Mouse (Mus musculus): ENCODE measurements around the gene Tm9sf4.
A peak's percentile ranks its signal among the peaks of the same experiment; 100 is the strongest.

The Tm9sf4 gene

DNA sequence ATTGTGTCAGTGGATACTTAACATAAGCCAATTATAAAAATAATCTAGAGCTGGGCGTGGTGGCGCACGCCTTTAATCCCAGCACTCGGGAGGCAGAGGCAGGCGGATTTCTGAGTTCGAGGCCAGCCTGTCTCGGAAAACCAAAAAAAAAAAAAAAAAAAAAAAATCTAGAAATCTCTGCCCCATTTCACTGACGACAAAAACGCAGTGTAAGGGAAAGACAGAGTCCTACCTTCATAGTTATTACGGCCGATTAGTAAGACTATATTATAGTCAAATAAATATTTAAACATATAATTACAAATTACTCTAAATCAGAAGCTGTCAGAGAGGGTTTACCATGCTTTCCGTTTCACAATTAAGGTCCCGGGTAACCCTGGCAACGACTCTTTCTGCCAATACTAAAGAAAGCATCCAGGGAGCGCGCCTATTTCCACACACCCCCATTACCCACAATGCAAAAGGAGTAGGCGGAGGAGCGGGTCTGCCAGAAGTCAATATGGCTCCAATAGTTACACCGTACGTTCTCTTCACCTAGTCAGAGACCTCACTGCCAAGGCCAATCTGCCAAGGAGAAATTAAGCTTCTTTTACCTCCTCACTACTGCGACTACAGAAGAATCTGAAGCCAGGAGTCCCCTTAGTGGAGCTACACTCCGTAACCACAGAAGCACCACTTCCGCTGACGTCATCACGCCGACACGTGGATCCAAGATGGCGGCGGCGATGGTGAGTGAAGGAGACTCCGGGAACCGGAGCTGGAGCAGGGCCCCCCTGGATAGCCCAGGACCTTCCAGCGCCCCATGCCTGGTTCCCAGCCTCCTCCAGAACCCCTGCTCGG lies at the start of gene Tm9sf4:
Gene Tm9sf4 (plus strand): TSS at position 460 of the 840 bp plus-strand sequence.
- DNase-seq (ENCODE audit: extremely low spot score, low spot score): peak; percentile 97

DNA sequence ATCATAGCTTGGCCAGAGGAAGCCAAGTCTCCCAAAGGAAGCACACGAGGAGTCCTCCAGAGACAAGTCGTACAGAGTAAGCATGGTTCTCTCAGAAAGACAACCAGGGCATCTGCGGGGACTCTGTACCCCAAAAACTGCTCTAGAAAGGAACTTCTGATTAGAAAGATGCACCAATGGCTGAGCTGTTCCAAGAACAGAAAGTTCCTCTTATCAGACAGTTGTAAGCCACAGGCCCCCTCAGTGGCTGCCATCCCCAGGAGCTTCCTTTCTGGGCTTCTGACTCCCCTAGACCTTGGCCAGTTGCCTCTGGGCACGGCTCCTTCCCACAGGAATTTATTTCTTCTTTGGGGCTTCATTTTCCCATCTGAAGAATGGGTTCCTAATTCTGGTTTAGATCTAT lies 45.4 kb upstream of the Tm9sf4 start:
- no peak for DNase-seq (ENCODE audit: extremely low spot score, low spot score)

DNA sequence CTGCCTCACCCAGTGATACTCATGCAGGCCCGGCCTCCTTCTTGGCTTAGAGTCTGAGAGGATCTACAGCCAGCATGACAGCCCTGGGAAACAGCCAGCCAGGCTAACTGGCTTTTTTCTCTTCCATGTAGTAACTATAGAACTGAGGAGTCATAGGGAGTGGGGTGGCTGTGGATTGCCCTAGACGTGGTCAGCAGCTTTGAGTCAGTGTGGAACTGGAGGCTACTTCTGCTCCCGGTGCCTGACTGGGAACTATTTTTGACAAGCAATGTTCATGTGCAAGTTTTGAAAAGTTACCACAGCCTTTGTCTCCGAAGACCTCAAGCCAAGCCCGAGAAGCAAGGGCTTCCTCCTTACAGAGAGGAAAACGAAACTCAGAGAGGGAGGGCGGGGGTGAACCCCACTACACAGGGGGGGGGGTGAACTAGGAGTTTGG lies 44.0 kb upstream of the Tm9sf4 start:
- DNase-seq (ENCODE audit: extremely low spot score, low spot score): no peak

DNA sequence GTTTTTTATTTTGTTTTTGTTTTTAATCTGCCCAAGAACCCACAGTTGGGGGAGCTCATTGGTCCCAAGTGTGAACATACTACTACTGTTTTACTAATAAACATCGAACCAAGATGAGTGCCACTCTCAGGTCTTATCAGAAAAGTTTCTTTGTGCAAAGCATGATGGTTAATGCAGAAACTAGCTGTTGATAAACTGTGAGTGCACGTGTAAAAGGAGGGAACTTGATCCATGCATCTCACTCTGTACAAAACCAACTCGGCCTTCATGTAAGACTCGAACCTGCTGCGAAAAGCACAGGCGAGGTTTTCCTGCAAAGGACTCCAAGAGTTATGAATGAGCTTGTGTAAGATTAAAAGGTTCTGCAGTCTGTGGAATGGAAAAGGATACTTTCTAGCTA lies 41.6 kb upstream of the Tm9sf4 start:
- no peak for DNase-seq (ENCODE audit: extremely low spot score, low spot score)

DNA sequence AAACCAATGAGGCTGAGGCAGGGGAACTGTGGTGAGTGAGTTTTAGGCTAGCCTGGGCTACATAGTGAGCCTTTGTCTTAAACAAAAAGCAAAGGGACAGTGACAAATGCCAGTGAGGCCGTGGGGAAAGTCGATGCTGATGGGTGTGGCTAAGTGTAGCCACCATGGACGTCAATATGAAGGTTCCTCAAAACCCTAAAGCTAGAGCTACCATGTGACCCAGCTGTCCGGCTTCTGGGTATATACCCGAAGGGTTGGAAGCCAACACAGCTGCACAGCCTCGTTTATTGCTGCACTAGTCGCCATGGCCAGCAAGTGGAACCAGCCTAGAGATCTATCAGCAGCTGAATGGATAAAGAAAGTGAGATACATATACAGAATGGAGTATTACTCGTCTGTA lies 41.0 kb upstream of the Tm9sf4 start:
- DNase-seq (ENCODE audit: extremely low spot score, low spot score): no peak

DNA sequence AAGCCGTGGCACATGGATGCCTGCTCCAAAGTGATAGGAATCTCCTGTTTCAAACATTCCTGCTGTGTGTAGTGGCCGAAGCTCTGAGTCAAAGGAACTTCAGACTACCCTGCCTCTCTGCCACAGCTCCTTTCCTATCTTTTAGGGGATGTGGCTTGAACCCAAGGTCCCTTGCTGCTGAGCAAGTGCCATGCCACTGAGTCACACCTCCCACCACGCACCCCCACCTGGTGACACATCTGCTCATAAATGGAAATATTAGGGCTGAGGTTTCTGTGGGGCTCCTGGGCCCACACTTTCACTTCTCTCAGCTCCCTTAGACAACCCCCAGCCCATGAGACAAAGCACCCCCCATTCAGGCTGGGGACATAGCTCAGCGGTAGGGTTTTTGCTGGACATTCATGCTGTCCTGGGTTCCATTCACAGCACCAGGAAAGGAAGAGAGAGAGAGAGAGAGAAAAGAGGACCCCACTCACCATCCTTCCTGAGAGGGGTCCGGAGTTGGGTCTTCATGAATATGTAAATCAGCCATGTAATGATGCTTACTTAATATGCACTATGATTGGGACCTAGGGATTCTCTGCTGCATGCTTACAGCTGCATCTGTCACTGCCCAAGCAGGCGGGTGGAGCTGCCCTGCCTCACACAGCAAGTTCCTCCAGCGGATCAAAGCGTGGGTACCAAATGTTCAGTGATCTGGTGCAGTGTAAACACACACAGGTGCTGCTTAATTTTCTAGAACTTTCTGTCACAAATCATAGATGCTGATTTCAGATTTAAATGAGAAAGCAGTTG lies 39.1 kb upstream of the Tm9sf4 start:
- DNase-seq (ENCODE audit: extremely low spot score, low spot score): no peak

DNA sequence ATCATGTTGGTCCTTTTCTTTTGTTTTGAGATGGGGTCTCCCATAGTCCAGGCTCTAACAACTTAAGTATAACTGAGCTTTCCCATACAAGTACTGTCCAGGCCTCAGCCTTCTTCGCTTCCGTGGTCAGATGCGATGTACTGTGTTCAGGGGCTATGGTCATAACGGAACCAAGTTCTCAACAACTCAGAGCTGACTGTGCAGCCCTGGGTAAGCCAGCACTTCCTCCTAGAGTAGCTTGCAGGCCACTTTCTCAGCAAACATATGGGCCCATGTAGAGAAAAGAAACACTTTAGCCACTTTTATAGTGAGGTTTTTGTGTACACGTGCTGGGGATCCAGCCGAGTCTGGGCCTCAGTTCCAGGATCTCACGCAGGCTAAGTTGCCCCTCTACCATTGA lies 38.4 kb upstream of the Tm9sf4 start:
- DNase-seq (ENCODE audit: extremely low spot score, low spot score): no peak

DNA sequence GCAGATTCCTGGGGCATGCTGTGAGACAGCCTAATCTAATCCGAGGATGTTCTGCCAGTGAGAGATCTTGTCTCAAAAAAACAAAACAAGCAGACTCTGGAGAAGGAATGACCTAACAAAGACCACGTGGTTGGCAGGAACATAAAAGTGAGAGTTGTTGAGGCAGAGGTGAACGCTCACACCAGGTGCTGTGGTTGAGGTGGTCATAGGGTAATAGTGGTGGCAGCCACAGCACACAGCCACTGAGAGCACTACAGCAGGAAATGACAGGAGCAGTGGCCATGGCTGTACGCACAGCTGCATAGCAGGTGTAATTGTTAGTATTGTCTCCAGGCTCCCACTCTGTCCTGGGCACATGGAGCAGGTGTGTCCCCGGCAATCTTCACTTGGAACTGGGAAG lies 35.2 kb upstream of the Tm9sf4 start:
- no peak for DNase-seq (ENCODE audit: extremely low spot score, low spot score)

DNA sequence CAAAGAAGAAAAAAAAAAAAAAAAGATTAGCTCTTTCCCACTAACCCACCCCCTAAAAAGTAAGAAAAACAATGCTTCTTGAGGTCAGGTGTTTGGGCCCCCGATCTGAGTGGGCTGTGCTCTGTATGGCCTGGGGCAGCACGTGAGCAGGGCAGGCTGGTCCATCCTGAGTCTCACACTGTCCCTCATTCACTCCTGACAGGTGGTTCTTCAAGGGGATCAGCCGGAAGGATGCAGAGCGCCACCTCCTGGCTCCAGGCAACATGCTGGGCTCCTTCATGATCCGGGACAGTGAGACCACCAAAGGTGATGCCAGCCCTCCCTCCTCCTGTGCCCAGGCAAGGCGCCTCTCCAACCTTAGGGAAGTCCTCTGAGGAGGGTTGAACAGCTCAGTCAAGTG lies 30.1 kb upstream of the Tm9sf4 start:
- DNase-seq (ENCODE audit: extremely low spot score, low spot score): no peak

DNA sequence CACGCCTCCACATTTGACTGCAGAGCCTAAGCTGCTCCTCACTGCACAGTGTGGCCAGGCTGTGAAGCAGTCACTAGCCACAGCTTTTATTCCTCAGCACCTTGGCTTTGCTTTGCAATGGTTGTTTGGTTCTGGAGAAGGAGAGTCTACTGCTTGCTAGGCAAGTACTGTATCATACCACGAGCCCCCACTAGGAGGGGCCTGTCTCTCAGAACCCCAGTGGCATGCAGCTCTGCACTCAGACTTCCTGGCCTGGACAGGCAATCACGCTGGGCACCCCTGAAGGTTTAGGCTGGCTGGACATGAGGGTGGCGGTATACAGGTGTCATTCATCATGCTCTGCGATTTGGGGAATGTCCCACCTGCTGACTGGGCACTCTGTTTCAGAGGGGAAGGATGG lies 26.9 kb upstream of the Tm9sf4 start:
- no peak for DNase-seq (ENCODE audit: extremely low spot score, low spot score)

DNA sequence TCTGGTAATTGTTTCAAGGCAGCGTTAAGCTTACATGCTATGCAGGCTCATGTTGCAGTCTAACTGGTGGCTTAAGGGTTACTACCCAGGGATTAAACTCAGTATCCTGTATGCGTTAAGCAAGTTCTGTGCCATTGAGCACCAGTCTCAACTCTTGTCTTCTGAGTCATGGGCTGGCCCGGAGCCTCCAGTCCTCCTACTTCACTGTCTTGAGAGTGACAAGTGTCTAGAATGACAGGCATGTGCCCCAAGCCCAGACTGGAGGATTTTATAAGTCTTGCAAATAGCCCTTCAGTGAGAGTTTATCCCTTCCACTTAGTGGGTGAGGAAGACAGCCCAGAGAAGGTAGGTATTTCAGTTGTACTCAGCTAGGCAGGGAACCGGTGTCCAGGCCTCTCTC lies 24.9 kb upstream of the Tm9sf4 start:
- DNase-seq (ENCODE audit: extremely low spot score, low spot score): no peak

DNA sequence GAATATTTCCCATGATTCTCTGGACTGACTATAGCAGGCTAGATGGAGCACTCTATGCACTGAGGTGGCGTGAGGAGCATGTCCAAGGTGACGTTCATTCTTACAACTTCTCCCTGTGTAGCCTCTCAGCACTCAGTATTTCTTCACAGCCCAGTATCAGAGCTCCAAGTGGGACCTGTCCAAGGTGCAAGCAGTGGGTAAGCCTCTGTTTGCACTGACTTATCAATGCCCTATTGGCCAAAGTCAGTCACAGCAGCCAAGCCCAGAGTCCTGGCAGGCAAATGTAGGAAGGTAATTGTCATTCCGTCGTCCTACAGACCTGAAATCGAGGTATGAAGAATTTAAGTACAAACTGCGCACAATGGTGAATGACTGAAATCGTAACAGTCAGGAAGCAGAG lies 21.9 kb upstream of the Tm9sf4 start:
- DNase-seq (ENCODE audit: extremely low spot score, low spot score): no peak

DNA sequence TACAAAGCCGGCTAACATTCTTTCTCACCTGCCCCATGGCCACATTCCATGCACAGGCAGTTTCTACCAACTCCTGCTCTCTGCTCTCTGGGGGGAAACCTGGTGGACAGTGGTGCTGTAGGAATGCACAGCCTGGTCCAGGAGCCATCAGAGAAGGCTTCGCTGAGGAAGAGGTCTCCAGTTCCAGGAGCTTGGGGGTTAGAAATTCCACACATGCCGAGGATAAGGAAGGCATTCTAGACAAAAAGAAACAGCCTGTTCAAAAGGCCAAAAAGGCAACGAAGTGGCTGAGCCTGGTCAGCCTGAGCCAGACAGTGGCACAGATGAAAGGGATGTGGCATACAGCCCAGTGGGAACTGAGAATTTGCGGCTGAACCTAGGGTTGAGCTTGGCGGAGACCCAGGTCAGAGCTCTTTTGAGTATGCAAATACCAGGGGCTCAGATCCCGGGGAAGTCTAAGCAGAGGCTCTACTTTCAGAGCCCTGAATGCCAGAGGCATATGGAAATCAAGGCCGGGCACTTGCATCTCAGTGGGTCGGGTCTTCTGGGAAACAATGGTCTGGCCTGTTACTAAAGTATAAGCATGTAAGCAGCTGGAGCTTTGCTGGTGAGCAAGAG lies 21.0 kb upstream of the Tm9sf4 start:
- no peak for DNase-seq (ENCODE audit: extremely low spot score, low spot score)

DNA sequence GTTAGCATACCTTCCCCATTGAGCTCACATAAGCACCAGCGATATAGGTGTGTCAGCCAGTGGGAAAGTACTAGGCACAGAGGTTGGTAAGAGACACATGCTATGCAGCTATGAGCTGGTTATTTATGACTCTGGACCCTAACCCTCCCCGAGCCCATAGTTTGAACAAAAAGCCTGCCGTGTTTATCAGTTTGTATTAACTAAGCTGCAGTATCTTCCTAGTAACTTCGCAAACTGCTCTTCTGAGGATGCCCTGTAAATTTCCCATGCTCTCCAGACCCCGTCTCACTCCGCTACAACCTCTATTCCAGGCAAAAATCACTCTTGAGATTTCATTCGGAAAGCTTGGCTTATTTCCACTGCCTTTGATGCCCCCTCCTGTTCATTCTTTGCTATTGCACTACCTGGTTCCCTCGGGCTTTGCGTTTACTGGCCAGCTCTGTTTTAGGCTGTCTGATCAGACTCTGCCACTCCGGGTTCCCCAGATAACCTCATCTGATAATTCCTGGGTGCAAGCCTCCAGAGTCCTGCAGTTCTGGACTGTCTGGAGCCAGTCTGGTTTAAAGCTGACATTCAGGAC lies 18.4 kb upstream of the Tm9sf4 start:
- DNase-seq (ENCODE audit: extremely low spot score, low spot score): peak; percentile 40

DNA sequence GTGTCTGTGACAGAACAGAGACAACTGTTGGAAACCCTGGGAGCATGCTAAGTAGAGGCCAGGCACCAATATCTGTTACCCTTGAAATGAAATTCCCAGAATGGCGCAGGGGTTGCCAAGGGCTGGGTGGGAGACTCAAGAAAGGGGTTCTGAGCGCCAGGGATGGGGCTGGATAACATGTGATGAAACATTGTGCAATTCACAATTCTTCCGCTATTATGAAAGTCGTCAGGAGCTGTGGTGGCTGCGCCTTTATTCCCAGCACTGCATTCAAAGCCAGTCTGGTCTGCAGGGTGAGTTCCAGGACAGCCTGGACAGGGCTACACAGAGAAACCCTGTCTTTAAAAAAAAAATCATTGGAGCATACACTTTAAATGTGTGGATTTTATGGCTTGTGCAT lies 15.8 kb upstream of the Tm9sf4 start:
- DNase-seq (ENCODE audit: extremely low spot score, low spot score): no peak

DNA sequence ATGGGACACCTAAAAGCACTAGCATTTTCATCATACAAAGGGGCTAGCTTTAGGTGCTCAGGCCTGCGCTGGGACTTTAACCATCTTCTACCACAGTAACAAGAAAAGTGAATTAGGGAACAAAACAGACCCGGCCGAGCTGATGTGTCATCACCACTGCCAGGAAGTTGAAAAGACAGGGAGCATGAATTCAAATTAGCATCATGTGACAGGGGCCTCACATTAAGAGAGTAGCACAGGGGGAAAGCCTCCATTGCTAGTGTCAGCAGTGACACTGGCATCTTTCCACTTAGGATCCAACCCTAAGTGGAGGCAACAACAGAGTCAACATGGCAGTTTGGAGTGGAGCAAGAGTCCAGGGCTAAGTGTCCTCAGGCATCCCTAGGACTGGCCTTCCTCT lies 13.9 kb upstream of the Tm9sf4 start:
- no peak for DNase-seq (ENCODE audit: extremely low spot score, low spot score)

DNA sequence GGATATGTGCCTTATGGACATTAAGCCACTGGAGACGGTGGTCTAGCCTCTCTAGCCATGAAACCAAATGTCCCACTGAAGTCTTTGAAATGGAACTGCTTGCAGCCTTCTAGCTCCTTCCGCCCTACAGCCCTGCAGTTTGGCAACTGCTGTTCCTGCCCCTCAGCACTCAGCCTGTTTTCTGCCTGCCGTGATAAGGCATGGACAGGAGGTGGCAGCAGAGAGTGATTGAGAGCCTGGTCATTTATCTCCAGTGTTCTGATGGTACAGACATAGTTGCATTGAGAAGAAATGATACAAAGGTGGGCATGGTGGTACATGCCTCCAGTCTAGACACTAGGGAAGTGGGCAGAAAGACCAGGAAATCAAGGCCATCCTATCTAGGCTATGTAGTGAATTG lies 13.4 kb upstream of the Tm9sf4 start:
- peak; percentile 61 for DNase-seq (ENCODE audit: extremely low spot score, low spot score)

DNA sequence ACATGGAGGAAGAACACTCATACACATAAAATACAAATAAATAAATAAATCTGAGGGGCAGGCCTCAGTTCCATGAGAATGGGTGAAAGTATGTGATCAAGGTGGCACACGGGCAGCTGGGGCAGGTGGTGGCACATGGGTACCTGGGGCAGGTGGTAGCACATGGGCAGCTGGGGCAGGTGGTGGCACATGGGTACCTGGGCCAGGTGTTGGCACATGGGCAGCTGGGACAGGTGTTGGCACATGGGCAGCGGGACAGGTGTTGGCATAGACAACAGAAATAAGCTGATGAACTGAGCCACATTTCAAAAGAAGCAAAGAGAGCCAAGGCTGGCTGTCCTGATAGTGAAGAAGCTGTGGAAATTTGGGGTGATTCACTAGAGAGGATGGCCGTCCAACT lies 11.4 kb upstream of the Tm9sf4 start:
- DNase-seq (ENCODE audit: extremely low spot score, low spot score): no peak

DNA sequence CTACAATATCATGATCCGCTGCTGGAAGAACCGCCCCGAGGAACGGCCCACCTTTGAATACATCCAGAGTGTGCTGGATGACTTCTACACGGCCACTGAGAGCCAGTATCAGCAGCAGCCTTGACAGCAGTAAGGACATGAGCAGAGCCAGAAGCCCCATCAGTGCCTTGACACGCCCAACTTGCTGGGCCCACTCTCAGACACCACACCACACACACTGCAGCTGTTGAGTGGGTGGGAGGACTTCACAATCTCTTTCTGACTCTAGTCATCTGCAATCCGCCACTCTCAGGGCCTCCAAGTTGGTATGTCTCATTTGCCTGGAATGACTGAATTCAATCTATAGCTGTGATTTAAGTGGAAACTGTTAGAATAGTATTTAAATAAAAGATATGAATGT lies 10.1 kb upstream of the Tm9sf4 start:
- DNase-seq (ENCODE audit: extremely low spot score, low spot score): no peak

DNA sequence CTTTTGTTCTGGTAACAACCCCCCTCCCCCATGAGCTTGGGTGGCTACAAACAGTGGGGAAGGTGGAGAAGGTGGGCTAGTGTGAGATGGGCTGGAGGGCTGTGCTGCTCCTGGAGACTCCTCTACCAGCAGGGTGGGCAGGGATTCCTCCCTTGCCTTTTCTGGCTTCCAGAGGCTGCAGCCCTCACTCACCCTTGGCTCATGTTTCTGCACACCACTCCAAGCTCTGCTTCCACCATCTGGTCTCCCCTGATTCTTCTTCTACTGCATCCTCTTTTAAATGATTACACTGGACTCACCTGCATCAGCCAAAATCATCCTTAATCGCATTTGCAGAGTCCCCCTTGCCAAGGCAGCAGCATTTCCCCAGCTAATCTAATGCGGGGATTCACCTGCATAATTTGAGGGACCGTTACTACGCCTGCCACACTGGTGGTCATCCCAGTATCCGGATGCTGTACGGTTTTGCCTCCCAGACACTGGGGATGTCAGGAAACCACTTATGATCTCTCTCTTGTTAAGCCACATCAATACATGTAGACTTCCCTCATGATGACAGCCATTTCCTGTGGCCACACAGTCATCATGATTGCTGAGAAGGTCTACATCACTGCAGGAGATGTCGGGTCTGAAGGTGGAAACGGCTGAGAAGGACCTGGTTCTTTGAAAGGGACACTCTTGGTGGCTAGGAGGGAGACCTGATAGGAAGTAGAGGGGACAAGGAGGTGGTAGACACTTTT lies 9.0 kb upstream of the Tm9sf4 start:
- DNase-seq (ENCODE audit: extremely low spot score, low spot score): no peak

DNA sequence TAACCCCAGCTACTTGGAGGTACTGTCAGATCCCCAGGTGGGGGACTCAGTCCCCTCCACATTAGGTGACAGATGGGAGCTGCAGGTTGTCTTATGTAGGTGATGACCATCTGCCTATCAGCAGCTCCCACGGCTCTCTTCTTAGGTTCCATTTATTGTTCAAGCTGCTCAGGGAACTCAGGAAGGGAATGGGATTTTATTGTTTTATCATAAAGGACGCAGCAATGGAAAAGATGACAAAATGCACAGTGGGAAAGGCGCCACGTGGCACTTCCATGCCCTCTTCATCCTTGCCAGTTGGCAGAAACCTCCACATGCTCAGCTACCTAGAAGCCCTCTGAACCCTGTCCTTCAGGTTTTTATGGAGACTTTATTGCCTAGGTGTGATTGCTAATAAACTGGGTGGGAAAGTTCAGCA lies 8.1 kb upstream of the Tm9sf4 start:
- DNase-seq (ENCODE audit: extremely low spot score, low spot score): no peak

Measured in neural tube, embryonic 10.5 days (tissue).